Mouse (Mus musculus) midbrain, embryonic 12.5 days (tissue): ENCODE data around the gene Wrap53. TPM values are rescaled to one million over a fixed set of nuclear protein-coding genes. Genes with fewer than 3 reads are reported as not detected.

ENCODE experiments used
- ATAC-seq: fragments of 200-750 bp; cut with Nextera tagmentation; 2 replicates; pipeline ENCODE4 v1.8.0; 2017; ENCODE audit warnings: low read depth, moderate TSS enrichment, moderate library complexity; ENCODE audit not compliant: low FRiP score
- H3K27ac ChIP-seq: fragments of 300-500 bp; sonication (generic); replicated peaks from 2 replicates; pipeline ENCODE4 v1.5.1; 2016; ENCODE audit warnings: mild to moderate bottlenecking
- H3K27me3 ChIP-seq: fragments of 300-500 bp; sonication (generic); 2 replicates; pipeline ENCODE4 v1.6.1; 2016; ENCODE audit warnings: mild to moderate bottlenecking
- H3K36me3 ChIP-seq: fragments of 300-500 bp; sonication (generic); 2 replicates; pipeline ENCODE4 v1.6.1; 2016
- H3K4me1 ChIP-seq: fragments of 300-500 bp; sonication (generic); 2 replicates; pipeline ENCODE4 v1.6.1; 2016
- H3K4me2 ChIP-seq: fragments of 300-500 bp; sonication (generic); replicated peaks from 2 replicates; pipeline ENCODE4 v1.6.1; 2016; ENCODE audit warnings: mild to moderate bottlenecking, moderate library complexity
- H3K4me3 ChIP-seq: fragments of 300-500 bp; sonication (generic); 2 replicates; pipeline ENCODE4 v1.5.1; 2016; ENCODE audit warnings: mild to moderate bottlenecking
- H3K9ac ChIP-seq: fragments of 300-500 bp; sonication (generic); replicated peaks from 2 replicates; pipeline ENCODE4 v1.6.1; 2016; ENCODE audit warnings: mild to moderate bottlenecking, moderate library complexity
- H3K9me3 ChIP-seq: fragments of 300-500 bp; sonication (generic); 2 replicates; pipeline ENCODE4 v1.6.1; 2016; ENCODE audit warnings: mild to moderate bottlenecking
- WGBS: fragments of 180-500 bp; shearing (Covaris S2); methylation state at CpG from one replicate; pipeline ENCODE4 v1.1.7; 2016; 5-methylcytosine and 5-hydroxymethylcytosine counted together
- polyA plus RNA-seq: library from polyadenylated mRNA; unstranded; fragments of >200 nt; fragmentation: Nextera tagmentation; extraction: Ambion mirVana; gene quantifications from 2 replicates; pipeline ENCODE4 v1.2.1, GENCODE M21; 2016

Wrap53 gene
- polyA plus RNA-seq, 1 experiment from 2014 or later: 33.2 TPM

DNA sequence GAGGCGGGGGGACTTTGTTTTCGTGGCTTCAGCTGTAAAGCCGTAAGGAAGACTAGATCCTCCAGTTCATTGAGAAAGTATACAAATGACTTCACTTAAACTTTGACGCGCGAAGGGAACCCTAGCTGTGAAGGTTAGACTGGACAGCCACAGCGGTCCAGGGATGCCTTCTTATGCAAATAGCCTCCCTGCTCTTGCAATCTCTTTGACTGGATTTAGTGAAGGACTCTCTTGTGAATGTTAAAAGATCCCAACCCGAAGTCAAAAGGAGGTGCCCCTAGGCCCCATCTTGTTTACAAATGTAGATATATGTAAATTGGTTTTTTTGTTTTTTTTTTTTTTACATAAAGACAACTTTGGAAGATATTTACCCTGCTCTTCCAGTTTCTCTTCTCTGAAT, 1.8 kb upstream of the Wrap53 start:
- ATAC-seq: no peak
- H3K4me1 ChIP-seq: peaks cover 33% of the 10 kb centered on the region

DNA sequence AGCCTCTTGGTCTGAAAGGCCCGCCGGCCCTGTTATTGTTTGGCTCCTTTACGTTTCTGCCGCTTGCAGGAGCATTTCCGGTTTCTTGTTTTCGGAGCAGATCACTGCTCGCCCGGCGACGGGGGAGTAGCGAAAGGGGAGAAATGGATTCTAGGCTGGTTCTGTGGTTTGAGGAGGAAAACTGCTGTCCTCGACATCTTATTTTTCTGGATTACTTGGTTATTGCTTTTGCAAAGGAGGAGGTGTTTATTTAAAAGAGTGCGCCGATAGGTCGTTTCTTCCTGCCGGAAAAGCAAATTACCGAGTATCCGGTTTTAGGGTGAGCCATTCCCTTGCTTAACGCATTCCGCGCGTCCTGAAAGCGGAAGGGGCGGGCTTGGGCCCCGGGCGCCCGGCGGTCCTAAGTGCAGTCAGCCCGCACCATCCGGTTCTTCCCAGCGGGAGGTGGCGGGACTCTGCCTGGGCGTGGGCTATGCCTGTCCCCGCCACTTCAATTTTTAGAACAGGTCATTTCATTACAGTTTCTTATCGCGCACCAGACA, 1.2 kb upstream of the Wrap53 start:
- peak overlapping the region; percentile 87 for H3K4me2 ChIP-seq
- ATAC-seq: peak; percentile 84
- H3K27ac ChIP-seq: peak overlapping the region; percentile 94
- peaks cover 39% of the 10 kb centered on the region for H3K4me1 ChIP-seq
- no peaks in the 10 kb centered on the region for H3K27me3 ChIP-seq
- peak overlapping the region; percentile 82 for H3K4me3 ChIP-seq
- WGBS: under 1% methylated on average over 36 of the region's 36 CpGs
- peak overlapping the region; percentile 82 for H3K9ac ChIP-seq
- H3K36me3 ChIP-seq: no peaks in the 10 kb centered on the region
- no peaks in the 10 kb centered on the region for H3K9me3 ChIP-seq

More for the DNA sequence above, 1.8 kb upstream of the Wrap53 start:
- Histone ChIP-seq H3K27ac (peak overlapping the region; percentile 94), H3K9me3 (no peaks in the 10 kb centered on the region), H3K27me3 (no peaks in the 10 kb centered on the region), H3K4me2 (peak overlapping the region; percentile 87), H3K9ac (peak overlapping the region; percentile 82), H3K4me3 (peak overlapping the region; percentile 82), H3K36me3 (peaks cover 4% of the 10 kb centered on the region; the same call in 1 of the 2 replicates)
- WGBS: under 1% methylated on average over 8 of the region's 8 CpGs

DNA sequence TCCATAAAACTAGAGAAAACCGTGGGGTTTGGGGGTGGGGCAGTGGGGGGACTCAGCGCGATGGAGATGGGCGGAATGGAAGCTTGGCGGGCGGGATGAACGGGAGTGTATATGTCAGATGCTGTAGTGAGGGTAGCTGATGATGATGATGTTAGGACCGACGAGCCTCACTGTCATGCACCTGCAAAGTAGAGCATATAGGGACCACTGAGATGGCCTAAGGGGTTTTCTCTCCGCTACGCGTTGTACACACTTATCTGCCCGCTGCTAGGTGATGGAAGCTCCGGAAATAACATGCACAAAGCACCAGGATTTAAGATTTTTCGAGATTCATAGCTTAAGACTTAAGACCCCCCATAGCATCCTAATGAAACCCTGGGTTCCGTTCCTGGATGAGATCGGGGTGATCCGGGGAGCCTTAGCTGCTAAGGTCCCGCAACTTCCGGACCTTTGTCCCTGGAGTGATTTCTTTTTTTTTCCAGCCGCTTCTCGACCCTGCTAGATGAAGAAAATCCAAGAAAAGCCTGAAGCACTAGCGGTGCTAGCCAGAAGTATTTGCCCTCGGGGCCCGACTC, 604 bp upstream of the Wrap53 start:
- Histone ChIP-seq H3K27me3 (no peaks in the 10 kb centered on the region), H3K27ac (peak overlapping the region; percentile 94), H3K4me3 (peak overlapping the region; percentile 82), H3K4me2 (peak overlapping the region; percentile 87), H3K9me3 (no peaks in the 10 kb centered on the region), H3K4me1 (peaks cover 42% of the 10 kb centered on the region), H3K9ac (peak overlapping the region; percentile 82), H3K36me3 (no peaks in the 10 kb centered on the region; the same call in none of the 2 replicates)
- peak; percentile 8; the same call in 1 of the 2 replicates for ATAC-seq
- under 1% methylated on average over 25 of the region's 25 CpGs for WGBS

DNA sequence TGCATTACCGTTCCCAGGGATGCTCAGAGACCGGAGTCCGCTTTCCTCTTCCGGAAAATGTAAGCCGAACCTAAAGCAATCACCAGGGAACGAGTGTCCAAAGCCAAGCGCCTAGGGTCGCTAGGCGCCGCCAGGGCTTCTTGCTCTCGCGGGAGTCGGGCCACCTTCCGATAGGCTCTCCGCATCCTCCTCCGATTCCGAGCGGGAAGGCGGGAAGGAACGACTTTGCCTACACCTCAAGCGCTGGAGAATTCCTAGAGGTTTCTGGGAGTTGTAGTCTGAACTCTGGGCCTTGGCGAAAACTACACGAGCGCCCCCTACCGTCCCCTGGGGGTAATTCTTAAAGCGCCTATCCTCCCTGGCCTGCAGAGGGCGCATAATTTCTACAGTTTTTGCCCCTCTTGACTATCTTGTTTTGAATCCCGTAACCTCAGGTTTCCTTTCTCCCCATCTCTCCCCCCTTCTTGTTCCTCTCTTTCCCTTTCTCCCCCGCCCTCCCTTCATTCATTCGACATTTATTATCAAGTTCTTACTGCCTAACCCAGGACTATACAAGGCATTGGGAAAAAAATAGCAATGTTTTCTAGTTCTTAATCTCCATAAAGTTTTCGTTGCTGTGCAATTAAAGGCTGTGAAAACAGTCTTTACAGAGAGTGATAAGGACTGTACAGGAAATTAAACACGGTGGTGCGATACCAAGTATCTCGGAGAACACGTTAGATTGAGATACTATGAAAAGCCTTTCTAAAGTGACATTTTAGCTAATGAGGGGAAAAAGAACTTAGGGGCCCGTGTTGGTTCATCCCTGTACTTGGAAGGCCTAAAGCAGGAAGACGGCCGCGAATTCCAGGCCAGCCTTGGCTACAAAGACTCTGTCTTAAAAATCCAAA, 682 bp downstream of the Wrap53 start:
- Histone ChIP-seq H3K4me2 (peak overlapping the region; percentile 87), H3K4me3 (peak overlapping the region; percentile 82), H3K36me3 (peaks cover 6% of the 10 kb centered on the region), H3K9me3 (no peaks in the 10 kb centered on the region), H3K4me1 (peaks cover 43% of the 10 kb centered on the region), H3K27me3 (no peaks in the 10 kb centered on the region), H3K27ac (peak overlapping the region; percentile 94), H3K9ac (peak overlapping the region; percentile 82)
- 2% methylated on average over 39 of the region's 39 CpGs for WGBS
- ATAC-seq: peak; percentile 85

DNA sequence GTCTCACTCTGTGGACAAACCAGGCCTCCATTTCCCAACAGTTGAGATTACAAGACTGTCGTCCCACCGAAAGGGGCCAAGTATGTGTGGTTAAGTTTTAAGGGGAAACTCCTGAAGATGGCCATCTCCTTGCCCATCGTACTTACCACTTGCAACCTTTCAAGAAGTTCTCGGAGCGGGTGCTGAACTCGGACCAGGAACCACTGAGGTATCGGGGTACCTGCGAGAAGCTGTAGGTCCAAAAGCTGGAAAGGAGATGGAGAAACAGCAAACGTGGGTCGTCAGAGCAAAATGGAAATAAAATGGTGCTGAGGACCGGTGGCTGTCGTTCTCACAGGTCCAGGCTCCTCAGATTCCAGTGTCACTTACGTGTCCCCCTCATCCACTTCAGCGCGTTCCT, 1.8 kb downstream of the Wrap53 start:
- Histone ChIP-seq H3K9ac (peak overlapping the region; percentile 82), H3K4me1 (peaks cover 43% of the 10 kb centered on the region), H3K27ac (no peak overlapping the region), H3K36me3 (peaks cover 11% of the 10 kb centered on the region), H3K9me3 (no peaks in the 10 kb centered on the region), H3K4me2 (peak overlapping the region; percentile 87), H3K4me3 (peak overlapping the region; percentile 82), H3K27me3 (no peaks in the 10 kb centered on the region)
- ATAC-seq: no peak
- WGBS: 16% methylated on average over 15 of the region's 15 CpGs

DNA sequence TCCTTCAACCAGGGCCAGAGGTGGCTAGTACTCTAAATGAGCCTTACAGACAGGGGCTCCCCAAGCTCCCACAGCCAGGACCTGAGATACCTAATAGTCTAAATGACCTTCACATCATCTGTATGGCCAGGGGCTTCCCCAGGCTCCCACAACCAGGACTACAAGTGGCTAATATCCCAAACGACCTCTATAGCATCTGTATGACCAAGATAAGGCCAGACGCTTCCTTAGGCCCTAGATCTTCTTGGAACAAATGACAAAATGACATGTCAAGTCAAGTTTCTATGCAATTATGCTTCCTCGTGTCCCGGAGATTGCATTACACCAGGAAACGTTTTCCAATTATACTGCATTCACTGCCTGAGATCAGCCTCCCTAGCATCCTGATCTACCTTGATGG, 3.7 kb downstream of the Wrap53 start:
- Histone ChIP-seq H3K4me2 (no peak overlapping the region), H3K27me3 (no peaks in the 10 kb centered on the region), H3K9ac (no peak overlapping the region), H3K9me3 (no peaks in the 10 kb centered on the region), H3K36me3 (peaks cover 30% of the 10 kb centered on the region), H3K27ac (no peak overlapping the region), H3K4me1 (peaks cover 35% of the 10 kb centered on the region), H3K4me3 (no peak overlapping the region)
- ATAC-seq: no peak
- 76% methylated on average over 5 of the region's 5 CpGs for WGBS

DNA sequence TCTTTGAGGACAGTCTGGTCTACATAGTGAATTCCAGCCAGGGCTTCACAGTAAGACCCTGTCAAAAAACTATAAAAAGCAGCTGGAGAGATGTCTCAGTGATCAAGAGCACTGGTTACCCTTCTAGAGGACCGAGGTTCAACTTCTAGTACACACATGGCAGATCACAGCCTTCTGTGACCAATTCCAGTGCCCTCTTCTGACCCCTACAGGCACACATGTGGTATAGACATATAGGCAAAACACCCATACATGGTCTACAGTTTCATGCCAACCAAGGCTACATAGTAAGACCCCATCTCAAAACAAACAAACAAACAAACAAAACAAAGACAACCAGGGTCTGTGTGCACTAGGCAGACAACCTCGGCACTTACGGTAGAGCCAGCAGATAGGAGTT, 4.8 kb downstream of the Wrap53 start:
- H3K27ac ChIP-seq: no peak overlapping the region
- H3K4me2 ChIP-seq: no peak overlapping the region
- ATAC-seq: no peak
- no peak overlapping the region for H3K4me3 ChIP-seq
- H3K9me3 ChIP-seq: no peaks in the 10 kb centered on the region
- H3K4me1 ChIP-seq: peaks cover 35% of the 10 kb centered on the region
- no peak overlapping the region for H3K9ac ChIP-seq
- H3K27me3 ChIP-seq: no peaks in the 10 kb centered on the region
- H3K36me3 ChIP-seq: peaks cover 40% of the 10 kb centered on the region
- 65% methylated on average over 3 of the region's 3 CpGs for WGBS

DNA sequence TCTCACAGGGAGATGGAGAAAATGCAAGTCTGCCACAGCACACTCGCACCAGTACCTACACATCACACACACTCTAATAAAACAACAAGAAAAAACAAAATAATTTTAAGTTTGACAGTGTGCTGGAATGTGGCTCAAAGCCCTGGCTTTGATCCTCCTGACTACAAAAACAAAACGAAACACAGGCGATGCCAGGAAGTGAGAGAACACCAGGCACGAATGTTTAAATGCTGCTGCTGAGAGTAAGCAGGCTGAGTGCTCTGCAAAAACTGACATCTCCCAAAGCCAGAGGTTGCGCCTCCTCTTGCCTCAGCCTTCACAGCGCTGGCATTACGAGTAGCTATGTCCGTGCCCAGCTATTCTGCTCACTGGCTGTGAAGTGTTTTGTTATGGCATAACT, 14.9 kb downstream of the Wrap53 start:
- no peak overlapping the region for H3K4me3 ChIP-seq
- peaks cover 46% of the 10 kb centered on the region for H3K36me3 ChIP-seq

DNA sequence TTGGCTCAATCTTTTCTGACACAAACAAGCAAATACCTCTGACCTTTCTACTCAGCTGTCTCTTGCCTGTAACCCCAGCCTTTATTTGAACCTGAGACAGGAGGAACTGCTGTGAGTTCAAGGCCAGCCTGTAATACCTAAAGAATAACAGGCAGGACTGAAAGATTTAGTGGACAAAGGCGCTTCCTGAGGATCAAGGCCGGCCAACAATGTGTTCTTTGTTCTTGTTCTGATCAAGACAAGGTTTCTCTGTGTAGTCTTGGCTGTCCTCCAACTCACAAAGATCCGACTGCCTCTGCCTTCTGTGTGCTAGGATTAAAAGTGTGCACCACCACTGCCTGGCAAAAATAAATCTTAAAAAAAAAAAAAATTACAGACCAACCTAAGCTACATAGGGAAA, 15.7 kb downstream of the Wrap53 start:
- Histone ChIP-seq H3K27ac (no peak overlapping the region), H3K36me3 (peaks cover 39% of the 10 kb centered on the region)
- 45% methylated on average over 3 of the region's 3 CpGs for WGBS

More for the DNA sequence above, 14.9 kb downstream of the Wrap53 start:
- peaks cover 21% of the 10 kb centered on the region for H3K4me1 ChIP-seq
- H3K27me3 ChIP-seq: peaks cover 6% of the 10 kb centered on the region; the same call in 1 of the 2 replicates
- H3K27ac ChIP-seq: no peak overlapping the region
- no peak overlapping the region for H3K4me2 ChIP-seq
- no peak for ATAC-seq
- 82% methylated on average over 8 of the region's 8 CpGs for WGBS
- H3K9ac ChIP-seq: no peak overlapping the region
- no peaks in the 10 kb centered on the region for H3K9me3 ChIP-seq

DNA sequence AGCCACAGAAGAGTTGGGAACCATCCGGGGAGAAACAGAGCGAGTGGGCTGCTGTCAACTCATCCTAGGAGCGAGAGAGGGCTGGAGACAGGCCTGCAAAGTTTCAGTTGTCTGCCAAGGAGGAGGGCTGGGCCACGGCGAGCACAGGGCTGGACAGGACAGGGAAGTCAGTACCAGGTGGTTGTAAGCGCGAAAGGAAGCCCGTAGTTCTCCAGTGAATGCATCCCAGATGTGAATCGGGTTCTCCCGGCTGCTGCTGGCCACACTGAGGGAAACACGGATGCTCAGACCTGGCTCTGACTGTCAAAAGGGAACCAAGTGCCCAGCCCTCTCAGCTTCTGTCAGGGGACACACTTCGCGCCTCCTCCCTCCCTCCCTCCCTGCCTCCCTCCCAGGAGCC, 16.7 kb downstream of the Wrap53 start:
- ATAC-seq: no peak
- 87% methylated on average over 13 of the region's 13 CpGs for WGBS
- Histone ChIP-seq H3K9me3 (no peaks in the 10 kb centered on the region), H3K27ac (no peak overlapping the region), H3K4me1 (peaks cover 37% of the 10 kb centered on the region), H3K4me2 (no peak overlapping the region), H3K9ac (no peak overlapping the region), H3K27me3 (peaks cover 6% of the 10 kb centered on the region; the same call in 1 of the 2 replicates), H3K36me3 (peaks cover 34% of the 10 kb centered on the region), H3K4me3 (no peak overlapping the region)

More for the DNA sequence above, 15.7 kb downstream of the Wrap53 start:
- H3K4me2 ChIP-seq: no peak overlapping the region
- H3K4me1 ChIP-seq: peaks cover 27% of the 10 kb centered on the region
- H3K9me3 ChIP-seq: no peaks in the 10 kb centered on the region
- ATAC-seq: no peak
- no peak overlapping the region for H3K9ac ChIP-seq
- peaks cover 6% of the 10 kb centered on the region; the same call in 1 of the 2 replicates for H3K27me3 ChIP-seq
- no peak overlapping the region for H3K4me3 ChIP-seq

DNA sequence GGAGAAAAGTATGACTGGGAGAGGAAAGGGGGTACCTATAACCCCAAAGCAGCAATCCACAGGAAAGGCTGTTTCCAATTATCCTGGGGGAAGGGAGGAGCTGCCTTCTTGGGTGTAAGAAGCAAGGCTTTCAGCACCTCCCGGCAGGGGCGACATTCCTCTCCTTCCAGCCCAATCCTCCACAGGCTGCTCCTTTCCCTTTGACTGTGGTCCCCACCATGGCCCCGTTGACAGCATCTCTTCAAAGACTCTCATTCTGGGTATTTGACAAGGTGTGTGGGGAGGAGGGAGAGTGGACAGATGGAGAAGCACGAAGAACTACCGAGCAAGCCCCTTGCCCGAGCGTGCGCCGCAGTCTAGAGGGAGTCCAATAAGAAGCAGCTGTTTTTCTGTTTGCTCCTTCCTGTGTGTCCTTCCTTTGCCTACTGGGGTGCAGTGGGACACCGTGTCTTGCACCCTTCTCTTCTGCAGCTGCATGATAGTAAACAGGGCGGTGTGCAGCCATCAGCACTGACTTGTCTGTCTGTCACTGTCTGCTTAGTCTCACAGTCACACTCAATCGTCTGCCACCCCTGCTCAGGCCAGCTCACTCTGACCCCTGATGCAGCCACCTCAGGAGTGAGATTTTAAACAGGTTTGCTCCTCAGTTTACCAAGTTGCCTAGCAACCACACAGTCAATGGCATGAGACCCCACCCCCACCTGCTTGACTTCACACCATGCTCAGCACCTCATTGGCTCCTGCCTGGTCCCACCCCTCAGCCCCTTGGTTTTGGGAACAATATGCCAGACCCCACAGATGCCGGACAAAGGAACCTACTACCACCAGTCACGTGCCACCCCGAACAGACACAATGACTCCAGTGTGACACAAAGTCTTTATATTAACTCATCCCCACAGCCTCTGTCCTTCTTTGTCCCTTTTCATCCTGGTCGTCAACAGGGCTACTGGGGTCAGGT, 18.9 kb downstream of the Wrap53 start:
- H3K9ac ChIP-seq: peak overlapping the region; percentile 95
- peaks cover 6% of the 10 kb centered on the region; the same call in 1 of the 2 replicates for H3K27me3 ChIP-seq
- peaks cover 59% of the 10 kb centered on the region for H3K4me1 ChIP-seq
- no peaks in the 10 kb centered on the region for H3K9me3 ChIP-seq
- peak; percentile 42 for ATAC-seq
- 10% methylated on average over 16 of the region's 16 CpGs for WGBS
- H3K27ac ChIP-seq: peak overlapping the region; percentile 87
- peak overlapping the region; percentile 97 for H3K4me2 ChIP-seq
- H3K36me3 ChIP-seq: peaks cover 32% of the 10 kb centered on the region
- peak overlapping the region; percentile 79 for H3K4me3 ChIP-seq
